Mouse (Mus musculus) liver, embryonic 12.5 days (tissue): ENCODE results near the gene Rab11fip4. TPM values are rescaled to one million over a fixed set of nuclear protein-coding genes. Genes with fewer than 3 reads are reported as not detected.

Experiments
- ATAC-seq: fragments of 200-750 bp; cut with Nextera tagmentation; 2 replicates; pipeline ENCODE4 v1.8.0; 2017; ENCODE audit warnings: moderate number of reproducible peaks, mild to moderate bottlenecking, moderate library complexity
- H3K27ac ChIP-seq: fragments of 300-500 bp; sonication (generic); 2 replicates; pipeline ENCODE4 v1.5.1; 2016; ENCODE audit warnings: mild to moderate bottlenecking
- H3K27me3 ChIP-seq: fragments of 300-500 bp; sonication (generic); replicated peaks from 2 replicates; pipeline ENCODE4 v1.6.1; 2016; ENCODE audit warnings: mild to moderate bottlenecking, moderate library complexity
- H3K36me3 ChIP-seq: fragments of 300-500 bp; sonication (generic); 2 replicates; pipeline ENCODE4 v1.6.1; 2016; ENCODE audit warnings: mild to moderate bottlenecking, moderate library complexity
- H3K4me1 ChIP-seq: fragments of 300-500 bp; sonication (generic); 2 replicates; pipeline ENCODE4 v1.6.1; 2016
- H3K4me2 ChIP-seq: fragments of 300-500 bp; sonication (generic); 2 replicates; pipeline ENCODE4 v1.6.1; 2016; ENCODE audit warnings: mild to moderate bottlenecking, moderate library complexity
- H3K4me3 ChIP-seq: fragments of 300-500 bp; sonication (generic); 2 replicates; pipeline ENCODE4 v1.5.1; 2016; ENCODE audit warnings: mild to moderate bottlenecking, moderate library complexity
- H3K9ac ChIP-seq: fragments of 300-500 bp; sonication (generic); 2 replicates; pipeline ENCODE4 v1.6.1; 2016; ENCODE audit warnings: mild to moderate bottlenecking, moderate library complexity
- H3K9me3 ChIP-seq: fragments of 300-500 bp; sonication (generic); replicated peaks from 2 replicates; pipeline ENCODE4 v1.6.1; 2016; ENCODE audit warnings: mild to moderate bottlenecking, moderate library complexity
- WGBS: fragments of 180-500 bp; shearing (Covaris S2); methylation state at CpG from one replicate; pipeline ENCODE4 v1.1.7; 2016; ENCODE audit not compliant: insufficient replicate concordance; 5-methylcytosine and 5-hydroxymethylcytosine counted together
- microRNA counts: library from miRNA; unstranded; fragments of <30 nt; microRNA quantifications from one replicate; lab custom pipeline; 2017
- microRNA-seq: library from miRNA; unstranded; fragments of <30 nt; microRNA quantifications from one replicate; pipeline ENCODE4, GENCODE M21; 2017
- polyA plus RNA-seq: library from polyadenylated mRNA; unstranded; fragments of >200 nt; fragmentation: Nextera tagmentation; extraction: Ambion mirVana; gene quantifications from 2 replicates; pipeline ENCODE4 v1.2.1, GENCODE M21; 2016

The Rab11fip4 gene
- polyA plus RNA-seq, 1 experiment from 2014 or later, result 1.5 TPM

GRCm38 (mm10) chr11:79737126-79737697, 146.2 kb downstream of the Rab11fip4 start:
- WGBS, result 69% methylated on average over 12 of the region's 12 CpGs
- Histone ChIP-seq H3K27me3 (0 out of 2 replicates have a peak, but pooled peaks cover 3% of the 10 kb centered on the region), H3K27ac (no peak overlapping the region), H3K4me3 (no peak overlapping the region), H3K9ac (no peak overlapping the region), H3K9me3 (no peaks in the 10 kb centered on the region), H3K4me1 (peaks cover 46% of the 10 kb centered on the region), H3K36me3 (no peaks in the 10 kb centered on the region), H3K4me2 (no peak overlapping the region)
- no peak for ATAC-seq

- Histone ChIP-seq H3K9ac (no peak overlapping the region), H3K27me3 (0 out of 2 replicates have a peak, but pooled peaks cover 3% of the 10 kb centered on the region), H3K4me2 (no peak overlapping the region), H3K9me3 (no peaks in the 10 kb centered on the region), H3K4me3 (no peak overlapping the region), H3K36me3 (no peaks in the 10 kb centered on the region), H3K27ac (no peak overlapping the region), H3K4me1 (peaks cover 46% of the 10 kb centered on the region)
- no peak for ATAC-seq
- 84% methylated on average over 6 of the region's 6 CpGs for WGBS
These were observed 147.0 kb downstream of the Rab11fip4 start for GRCm38 (mm10) chr11:79737865-79738502.

GRCm38 (mm10) chr11:79738725-79739558, 147.9 kb downstream of the Rab11fip4 start:
- Histone ChIP-seq H3K9ac (no peak overlapping the region), H3K4me1 (peaks cover 46% of the 10 kb centered on the region), H3K27me3 (0 out of 2 replicates have a peak, but pooled peaks cover 3% of the 10 kb centered on the region), H3K27ac (0 out of 2 replicates have a peak overlapping the region, but pooled peaks have one; percentile 4), H3K9me3 (no peaks in the 10 kb centered on the region), H3K4me3 (no peak overlapping the region), H3K4me2 (no peak overlapping the region), H3K36me3 (no peaks in the 10 kb centered on the region)
- 52% methylated on average over 19 of the region's 19 CpGs for WGBS
- peak; percentile 48 for ATAC-seq

- Histone ChIP-seq H3K9ac (no peak overlapping the region), H3K27ac (no peak overlapping the region)
- WGBS, result 60% methylated on average over 10 of the region's 10 CpGs
These were observed 149.9 kb downstream of the Rab11fip4 start for GRCm38 (mm10) chr11:79740740-79741512.

GRCm38 (mm10) chr11:79746552-79747102, 155.6 kb downstream of the Rab11fip4 start:
- Histone ChIP-seq H3K4me1 (peaks cover 14% of the 10 kb centered on the region), H3K4me3 (no peak overlapping the region), H3K36me3 (no peaks in the 10 kb centered on the region), H3K9ac (no peak overlapping the region), H3K27me3 (no peaks in the 10 kb centered on the region), H3K27ac (no peak overlapping the region), H3K9me3 (no peaks in the 10 kb centered on the region), H3K4me2 (no peak overlapping the region)
- ATAC-seq, result peak; percentile 67
- WGBS, result 68% methylated on average over 11 of the region's 11 CpGs

More at GRCm38 (mm10) chr11:79740740-79741512, 149.9 kb downstream of the Rab11fip4 start:
- Histone ChIP-seq H3K36me3 (no peaks in the 10 kb centered on the region), H3K27me3 (0 out of 2 replicates have a peak, but pooled peaks cover 3% of the 10 kb centered on the region), H3K4me2 (no peak overlapping the region), H3K4me1 (peaks cover 37% of the 10 kb centered on the region), H3K9me3 (no peaks in the 10 kb centered on the region), H3K4me3 (no peak overlapping the region)
- ATAC-seq, result no peak

MicroRNAs within 50 kb of the gene (microRNA counts, 519-probe panel; counts per million panel counts)
- microRNA mmu-miR-193 (lab: Ali Mortazavi, UCI) (582 counts per million, percentile 70 among the panel's probes with 10 or more counts), microRNA mmu-miR-365 (lab: Ali Mortazavi, UCI) (4,754 counts per million, percentile 83 among the panel's probes with 10 or more counts)

Small RNA genes lying within 50 kb of the gene (microRNA-seq; reads per million reads assigned to microRNA genes)
- gene Mir193a (10.5 reads per million, percentile 22 among the genes with 10 or more reads in this experiment), gene Mir365-2 (not detected)

Other genes with a start within 250 kb of the Rab11fip4 start
- gene Omg, start 87.1 kb upstream of the Rab11fip4 start, polyA plus RNA-seq, result 0.12 TPM in 1 of 2 replicates, not detected in the other
- 4.3 and 4.6 TPM in 2 replicates for gene Evi2b, start 67.5 kb upstream of the Rab11fip4 start, polyA plus RNA-seq
- gene Evi2, start 60.6 kb upstream of the Rab11fip4 start, polyA plus RNA-seq, result 0.66 and 0.77 TPM in 2 replicates
- gene Evi2a, start 60.6 kb upstream of the Rab11fip4 start, polyA plus RNA-seq, result 3.4 and 4.2 TPM in 2 replicates